Mouse (Mus musculus) lung, adult 2 months (tissue): ENCODE data around the gene Prpf39.

ENCODE experiments used
- CTCF ChIP-seq: fragments of 200-500 bp; IDR thresholded peaks from 2 replicates; pipeline ENCODE4 v1.5.1; 2011; ENCODE audit warnings: mild to moderate bottlenecking, low read length, control low read depth; ENCODE audit not compliant: insufficient read depth
- POLR2A ChIP-seq: fragments of 200-500 bp; IDR thresholded peaks from 2 replicates; pipeline ENCODE4 v1.6.1; 2011; ENCODE audit warnings: low read depth, mild to moderate bottlenecking, control low read depth, low read length, borderline replicate concordance; ENCODE audit errors: extremely low read depth

DNA sequence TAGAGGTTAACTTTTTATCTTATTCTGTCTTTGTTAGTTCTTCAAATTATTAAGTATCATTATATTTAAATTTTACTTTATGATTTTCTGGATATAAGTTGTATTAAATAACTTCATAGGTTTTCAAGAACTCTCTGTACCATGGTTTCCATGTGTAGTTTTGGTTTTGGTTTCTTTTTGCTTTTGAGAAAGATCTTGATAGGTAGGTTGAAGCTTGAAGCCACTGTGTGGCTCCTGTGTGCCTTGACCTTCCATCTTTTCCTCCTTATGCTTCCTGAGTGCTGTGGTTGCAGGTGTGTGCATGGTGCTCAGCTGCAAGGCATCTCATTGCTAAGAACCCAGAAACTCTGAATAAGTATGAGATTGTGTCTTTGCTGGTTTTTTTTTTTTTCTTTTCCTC, 12.7 kb downstream of the Prpf39 start:
- TF ChIP-seq CTCF (no peak), POLR2A (no peak)
